In the genomic region with DNA sequence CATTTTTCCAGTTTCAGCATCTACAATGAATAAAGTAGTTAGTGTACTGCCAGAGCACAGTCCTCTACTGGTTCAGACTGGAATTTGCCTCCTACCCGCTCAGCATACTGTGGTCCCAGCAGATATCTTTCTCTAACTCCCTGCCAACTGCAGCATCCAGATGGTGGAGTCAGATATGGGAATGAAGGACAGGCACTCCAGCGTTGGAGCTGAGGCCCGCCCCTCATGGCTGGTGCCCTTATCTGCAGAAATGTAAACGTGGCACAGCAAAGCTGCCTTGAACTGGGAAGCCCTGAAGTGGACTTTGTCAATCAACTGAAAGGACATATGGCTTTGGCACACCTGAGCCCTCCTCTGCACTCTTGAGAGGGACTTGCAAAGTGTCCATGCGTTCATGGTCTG, we compare ENCODE assay signal across 10 mouse cellular contexts.
DNase-seq lines count a peak whose midpoint lies in the region; ATAC-seq and TF ChIP-seq lines count a peak whose summit lies in the region.
"Had no signal": no experiment of that assay in that cellular context is flagged by ENCODE, and none has a peak within 500 bp of the region (broad histone marks: within the 10 kb centered on the region; RNA-seq: fewer than 3 reads in every experiment).

No protein-coding gene starts in this region.

- DNase-seq in layer of hippocampus, adult 11-12 months (ENCODE audit: low spot score) = peak; percentile 31
- DNase-seq in layer of hippocampus, postnatal 25 days (ENCODE audit: extremely low spot score in 1 of 2, low spot score in 1 of 2) = no peak
- DNase-seq in MN1 (ENCODE audit: low spot score) = peak; percentile 75
- DNase-seq in liver, embryonic 11.5 days (ENCODE audit: low spot score) = peak; percentile 54
- no peak for DNase-seq in embryonic facial prominence, embryonic 10.5 days (ENCODE audit: low spot score)
- no peak for DNase-seq in thymus, postnatal 14 days
- no peak for DNase-seq in cerebellum, postnatal 4 days (ENCODE audit: low spot score in 2 of 2)
- DNase-seq: cerebellum, adult 18-20 months; right cerebral cortex, postnatal 4 days had no signal

- no peaks in the 10 kb centered on the region for H3K27me3 ChIP-seq in liver, embryonic 11.5 days (replicated peaks; ENCODE audit: control insufficient read depth, insufficient read depth, low read length)
- H3K27me3 ChIP-seq in embryonic facial prominence, embryonic 10.5 days (replicated peaks; ENCODE audit: low read depth, poor library complexity, severe bottlenecking) = peaks cover 5% of the 10 kb centered on the region; the same call in 1 of the 2 replicates

- H3K4me2 ChIP-seq in liver, embryonic 11.5 days = no peak overlapping the region

- no peaks in the 10 kb centered on the region for H3K36me3 ChIP-seq in liver, embryonic 11.5 days (ENCODE audit: control insufficient read depth, insufficient read depth, low read length)
- no peaks in the 10 kb centered on the region for H3K36me3 ChIP-seq in embryonic facial prominence, embryonic 10.5 days (replicated peaks)

- no peaks in the 10 kb centered on the region for H3K4me1 ChIP-seq in bone marrow, adult 2 months (ENCODE audit: control insufficient read depth, insufficient read depth, low read length)
- H3K4me1 ChIP-seq in liver, embryonic 11.5 days (replicated peaks; ENCODE audit: control insufficient read depth, insufficient read depth, low read length) = peaks cover 11% of the 10 kb centered on the region
- H3K4me1 ChIP-seq in embryonic facial prominence, embryonic 10.5 days = 0 out of 2 replicates have a peak, but pooled peaks cover 3% of the 10 kb centered on the region

- H3K4me3 ChIP-seq in bone marrow, adult 2 months (replicated peaks; ENCODE audit: control insufficient read depth, low read depth, low read length) = no peak overlapping the region
- H3K4me3 ChIP-seq in liver, embryonic 11.5 days (ENCODE audit: low read depth, low read length) = no peak overlapping the region
- no peak overlapping the region for H3K4me3 ChIP-seq in embryonic facial prominence, embryonic 10.5 days

- TF ChIP-seq POLR2A in bone marrow, adult 2 months (IDR thresholded peaks at IDR 0.05; ENCODE audit: borderline replicate concordance, control insufficient read depth, low read depth, low read length) = no peak

- H3K9ac ChIP-seq in liver, embryonic 11.5 days (ENCODE audit: low read depth, low read length) = peak overlapping the region; percentile 18; the same call in 1 of the 2 replicates

- 44% methylated on average over 5 of the region's 5 CpGs for WGBS in bone marrow, adult 2 months
- WGBS in liver, embryonic 11.5 days = 24% methylated on average over 5 of the region's 5 CpGs
- WGBS in embryonic facial prominence, embryonic 10.5 days = 68% methylated on average over 5 of the region's 5 CpGs

- TF ChIP-seq CTCF in bone marrow, adult 2 months (IDR thresholded peaks at IDR 0.05; ENCODE audit: control insufficient read depth, insufficient read depth, low read length) = no peak

- peak overlapping the region; percentile 40 for H3K27ac ChIP-seq in bone marrow, adult 2 months (ENCODE audit: control insufficient read depth, insufficient read depth, low read depth, low read length, poor library complexity)
- H3K27ac ChIP-seq in liver, embryonic 11.5 days (ENCODE audit: low read depth, low read length) = no peak overlapping the region
- H3K27ac ChIP-seq in embryonic facial prominence, embryonic 10.5 days (replicated peaks) = no peak overlapping the region

- no peaks in the 10 kb centered on the region for H3K9me3 ChIP-seq in liver, embryonic 11.5 days (ENCODE audit: control insufficient read depth, low read length)
- H3K9me3 ChIP-seq in embryonic facial prominence, embryonic 10.5 days = no peaks in the 10 kb centered on the region

- peak; percentile 100 for ATAC-seq in liver, embryonic 11.5 days (replicated peaks; ENCODE audit: low FRiP score)

Comparison
In these comparisons a context has a peak if more than half of its experiments do, and no peak if none do; other contexts are left out.
1. DNase-seq: peak in layer of hippocampus, adult 11-12 months (single experiment), MN1 (single experiment) and liver, embryonic 11.5 days (single experiment); none in layer of hippocampus, postnatal 25 days (0 of 2), embryonic facial prominence, embryonic 10.5 days (single experiment), thymus, postnatal 14 days (single experiment) and cerebellum, postnatal 4 days (0 of 2).